Mouse (Mus musculus) forebrain, embryonic 15.5 days (tissue): Measurements from ENCODE around the gene Arhgef28. TPM values are rescaled to one million over a fixed set of nuclear protein-coding genes. Genes with fewer than 3 reads are reported as not detected.
A peak's percentile ranks its signal among the peaks of the same experiment; 100 is the strongest.

Experiments
- ATAC-seq: fragments of 200-750 bp; cut with Nextera tagmentation; replicated peaks from 2 replicates; pipeline ENCODE4 v1.8.0; 2017; ENCODE audit warnings: mild to moderate bottlenecking, moderate TSS enrichment, moderate library complexity
- H3K27ac ChIP-seq: fragments of 300-500 bp; sonication (generic); replicated peaks from 2 replicates; pipeline ENCODE4 v1.5.1; 2015; ENCODE audit warnings: mild to moderate bottlenecking, inconsistent platforms
- H3K27me3 ChIP-seq: fragments of 300-500 bp; sonication (generic); 2 replicates; pipeline ENCODE4 v1.6.1; 2015; ENCODE audit warnings: inconsistent platforms
- H3K36me3 ChIP-seq: fragments of 300-500 bp; sonication (generic); 2 replicates; pipeline ENCODE4 v1.6.1; 2015; ENCODE audit warnings: mild to moderate bottlenecking, inconsistent platforms
- H3K4me1 ChIP-seq: fragments of 300-500 bp; sonication (generic); 2 replicates; pipeline ENCODE4 v1.6.1; 2015; ENCODE audit warnings: inconsistent platforms
- H3K4me2 ChIP-seq: fragments of 300-500 bp; sonication (generic); replicated peaks from 2 replicates; pipeline ENCODE4 v1.6.1; 2015; ENCODE audit warnings: mild to moderate bottlenecking, inconsistent platforms
- H3K4me3 ChIP-seq: fragments of 300-500 bp; sonication (generic); 2 replicates; pipeline ENCODE4 v1.5.1; 2015; ENCODE audit warnings: mild to moderate bottlenecking, inconsistent platforms
- H3K9ac ChIP-seq: fragments of 300-500 bp; sonication (generic); replicated peaks from 2 replicates; pipeline ENCODE4 v1.6.1; 2015; ENCODE audit warnings: mild to moderate bottlenecking, inconsistent platforms
- H3K9me3 ChIP-seq: fragments of 300-500 bp; sonication (generic); 2 replicates; pipeline ENCODE4 v1.6.1; 2016; ENCODE audit warnings: inconsistent platforms
- WGBS: fragments of 180-500 bp; shearing (Covaris S2); methylation state at CpG from one replicate; pipeline ENCODE4 v1.1.7; 2015; ENCODE audit warnings: mixed read lengths; 5-methylcytosine and 5-hydroxymethylcytosine counted together
- polyA plus RNA-seq: library from polyadenylated mRNA; unstranded; fragments of >200 nt; fragmentation: Nextera tagmentation; extraction: Ambion mirVana; gene quantifications from 2 replicates; pipeline ENCODE4 v1.2.1, GENCODE M21; 2015

The Arhgef28 gene
- polyA plus RNA-seq, 1 experiment from 2014 or later = 15.7 TPM

DNA sequence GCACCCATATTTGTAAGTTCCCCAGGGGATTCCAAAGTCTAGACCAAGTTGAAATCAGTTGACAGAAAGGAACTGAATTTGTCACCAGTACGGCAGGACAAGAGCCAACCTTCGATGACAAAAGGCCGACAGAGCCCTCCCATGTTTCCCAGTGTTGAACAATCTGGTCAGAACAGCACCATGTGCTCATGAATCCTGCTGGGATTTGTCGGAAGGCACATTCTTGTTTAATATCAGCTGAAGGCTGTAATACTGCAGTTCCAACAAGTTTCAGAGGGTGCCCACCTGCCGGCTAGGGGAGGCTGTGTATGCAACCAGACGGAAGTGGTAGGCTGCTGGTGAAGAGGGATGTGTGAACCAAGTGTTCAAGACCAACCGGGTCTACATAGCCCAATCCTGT, 3.9 kb upstream of the Arhgef28 start:
- no peaks in the 10 kb centered on the region for H3K36me3 ChIP-seq
- no peaks in the 10 kb centered on the region for H3K9me3 ChIP-seq
- no peak overlapping the region for H3K4me2 ChIP-seq
- H3K4me3 ChIP-seq = no peak overlapping the region
- 86% methylated on average over 7 of the region's 7 CpGs for WGBS
- peaks cover under 1% of the 10 kb centered on the region; the same call in 1 of the 2 replicates for H3K27me3 ChIP-seq
- H3K27ac ChIP-seq = no peak overlapping the region
- peaks cover 7% of the 10 kb centered on the region for H3K4me1 ChIP-seq
- no peak overlapping the region for H3K9ac ChIP-seq
- no peak for ATAC-seq

DNA sequence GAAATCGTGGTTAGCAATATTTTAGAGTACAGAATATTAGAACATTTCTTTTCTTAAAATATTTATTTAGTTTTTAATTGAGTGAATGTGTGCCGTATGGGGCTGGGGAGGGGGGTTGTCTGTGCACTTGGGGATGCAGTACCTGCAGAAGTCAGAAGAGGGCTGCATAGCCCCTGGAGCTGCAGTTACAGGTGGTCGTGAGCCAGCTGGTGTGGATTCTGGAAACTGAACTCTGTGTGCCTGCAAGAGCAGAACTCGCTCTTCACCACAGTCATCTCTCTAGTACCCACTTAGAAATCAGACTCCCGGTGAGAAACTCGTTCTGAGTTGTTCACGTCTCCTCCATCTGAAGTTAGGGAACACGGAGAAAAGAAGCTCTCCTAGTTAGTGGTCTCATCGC, 2.6 kb upstream of the Arhgef28 start:
- H3K4me3 ChIP-seq = no peak overlapping the region
- no peaks in the 10 kb centered on the region for H3K9me3 ChIP-seq
- peaks cover 7% of the 10 kb centered on the region for H3K4me1 ChIP-seq
- no peaks in the 10 kb centered on the region for H3K36me3 ChIP-seq
- 39% methylated on average over 9 of the region's 9 CpGs for WGBS
- H3K27me3 ChIP-seq = peaks cover 2% of the 10 kb centered on the region; the same call in 1 of the 2 replicates
- no peak for ATAC-seq
- H3K9ac ChIP-seq = no peak overlapping the region
- no peak overlapping the region for H3K4me2 ChIP-seq
- no peak overlapping the region for H3K27ac ChIP-seq

DNA sequence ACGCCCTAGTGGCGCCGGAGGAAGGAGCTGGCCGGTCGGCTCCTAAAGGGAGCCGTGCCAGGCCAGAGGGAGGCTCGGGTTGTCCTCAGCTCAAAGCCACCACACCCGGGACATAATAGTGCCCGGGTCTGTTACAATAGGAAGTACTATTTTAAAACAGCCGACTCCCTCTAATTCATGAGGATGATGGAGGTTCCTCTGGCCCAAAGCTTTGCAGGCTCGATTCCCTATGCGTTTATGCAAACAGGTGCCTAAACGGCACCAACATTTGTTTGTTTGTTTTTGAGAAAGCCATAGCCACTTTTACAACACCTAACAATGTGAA, 269 bp upstream of the Arhgef28 start:
- ATAC-seq = no peak; the same call in 1 of the 2 replicates
- peaks cover 7% of the 10 kb centered on the region for H3K4me1 ChIP-seq

DNA sequence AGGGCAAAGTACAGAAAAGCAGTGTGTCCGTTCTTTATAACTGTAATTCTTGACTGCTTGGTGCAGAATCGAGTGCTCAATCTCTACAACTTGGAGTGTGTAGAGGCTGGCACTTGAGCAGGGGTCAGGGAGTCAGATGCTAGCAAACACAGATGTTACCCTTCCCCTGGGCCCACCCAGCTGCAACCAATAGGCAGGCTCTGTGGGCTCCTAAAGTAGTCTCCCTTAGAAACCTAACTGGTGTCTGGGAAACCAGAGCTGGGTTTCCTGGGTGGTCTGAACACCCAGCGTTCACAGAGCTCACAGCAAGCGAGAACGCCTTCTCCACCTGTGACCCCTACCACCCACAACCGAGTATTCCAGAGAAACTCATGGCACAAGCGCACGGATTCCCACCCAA, 1.1 kb downstream of the Arhgef28 start:
- H3K4me3 ChIP-seq = peak overlapping the region; percentile 61; the same call in 1 of the 2 replicates
- H3K4me1 ChIP-seq = peaks cover 7% of the 10 kb centered on the region
- peak overlapping the region; percentile 97 for H3K4me2 ChIP-seq
- peaks cover 2% of the 10 kb centered on the region; the same call in 1 of the 2 replicates for H3K27me3 ChIP-seq
- ATAC-seq = no peak
- no peak overlapping the region for H3K9ac ChIP-seq
- no peaks in the 10 kb centered on the region for H3K9me3 ChIP-seq
- H3K36me3 ChIP-seq = no peaks in the 10 kb centered on the region
- WGBS = 37% methylated on average over 8 of the region's 8 CpGs
- no peak overlapping the region for H3K27ac ChIP-seq

More for the DNA sequence above, 269 bp upstream of the Arhgef28 start:
- 2% methylated on average over 12 of the region's 13 CpGs for WGBS
- Histone ChIP-seq H3K27me3 (peaks cover 2% of the 10 kb centered on the region; the same call in 1 of the 2 replicates), H3K9me3 (no peaks in the 10 kb centered on the region), H3K4me2 (peak overlapping the region; percentile 97), H3K4me3 (peak overlapping the region; percentile 61), H3K27ac (peak overlapping the region; percentile 4; the same call in 1 of the 2 replicates), H3K36me3 (no peaks in the 10 kb centered on the region), H3K9ac (peak overlapping the region; percentile 57)

DNA sequence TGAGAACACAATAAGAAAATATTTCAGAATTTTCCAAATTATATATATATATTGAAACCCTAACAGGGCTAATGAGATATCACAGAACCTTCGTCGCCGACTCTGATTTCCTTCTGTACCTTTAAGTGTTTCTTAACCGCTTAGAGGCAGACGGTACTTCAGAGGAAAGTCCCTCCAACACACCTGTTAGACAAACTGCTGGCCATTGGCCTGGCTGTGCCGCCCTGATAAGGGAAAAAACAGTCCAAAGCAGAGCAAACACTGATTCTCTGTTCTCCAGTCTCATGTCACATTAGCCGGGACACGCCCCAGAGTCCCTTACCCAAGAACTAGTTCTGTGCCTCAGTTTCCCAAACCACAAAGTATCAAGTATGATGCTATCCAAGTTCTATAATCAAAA, 1.9 kb downstream of the Arhgef28 start:
- WGBS = 92% methylated on average over 8 of the region's 8 CpGs
- H3K4me3 ChIP-seq = no peak overlapping the region

DNA sequence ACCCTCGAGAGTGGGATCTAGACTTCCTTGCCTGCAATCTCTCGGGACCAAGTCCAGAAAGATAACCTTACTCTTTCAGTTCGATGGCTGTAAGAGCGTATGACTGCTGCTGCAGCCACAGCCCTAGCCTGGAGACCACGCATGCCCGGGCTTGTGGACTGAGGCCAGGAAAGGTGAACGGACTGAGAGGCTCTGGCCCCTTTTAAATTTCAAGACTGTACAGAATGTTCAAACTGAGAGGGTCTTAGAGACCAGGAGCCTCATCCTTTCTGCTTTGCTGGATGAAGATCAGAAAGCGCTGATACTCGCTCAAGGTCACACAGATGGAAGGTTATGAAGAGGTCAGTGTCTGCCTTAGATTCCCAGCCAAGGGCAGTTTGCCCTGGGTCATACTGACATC, 4.8 kb downstream of the Arhgef28 start:
- H3K4me3 ChIP-seq = no peak overlapping the region
- ATAC-seq = no peak
- H3K4me2 ChIP-seq = no peak overlapping the region
- H3K9me3 ChIP-seq = no peaks in the 10 kb centered on the region
- no peak overlapping the region for H3K9ac ChIP-seq
- no peak overlapping the region for H3K27ac ChIP-seq
- peaks cover 7% of the 10 kb centered on the region for H3K4me1 ChIP-seq
- H3K27me3 ChIP-seq = peaks cover 2% of the 10 kb centered on the region; the same call in 1 of the 2 replicates
- 58% methylated on average over 9 of the region's 9 CpGs for WGBS
- no peaks in the 10 kb centered on the region for H3K36me3 ChIP-seq

More for the DNA sequence above, 1.9 kb downstream of the Arhgef28 start:
- Histone ChIP-seq H3K27me3 (peaks cover 2% of the 10 kb centered on the region; the same call in 1 of the 2 replicates), H3K36me3 (no peaks in the 10 kb centered on the region), H3K27ac (no peak overlapping the region), H3K9ac (no peak overlapping the region), H3K4me1 (peaks cover 7% of the 10 kb centered on the region), H3K4me2 (no peak overlapping the region), H3K9me3 (no peaks in the 10 kb centered on the region)
- no peak for ATAC-seq

DNA sequence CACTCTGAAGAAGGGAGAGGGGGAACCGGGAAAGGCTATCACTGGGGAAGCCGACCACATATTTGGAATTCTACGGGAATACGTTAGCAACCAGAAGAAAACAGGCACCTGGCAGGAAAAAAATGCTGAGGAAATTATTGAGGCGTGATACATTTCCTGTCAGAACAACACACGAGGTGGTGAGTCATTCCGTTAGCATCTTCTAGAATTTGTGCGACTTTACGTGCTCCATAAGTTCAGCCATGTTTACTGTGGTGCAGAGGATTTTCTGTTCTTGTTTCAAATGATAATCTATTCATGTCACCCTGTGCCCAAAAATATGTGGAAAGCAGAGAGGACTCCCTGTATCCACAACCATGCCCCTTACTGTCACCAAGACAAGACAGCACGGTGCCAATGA, 13.6 kb downstream of the Arhgef28 start:
- no peak overlapping the region for H3K27ac ChIP-seq
- H3K4me2 ChIP-seq = no peak overlapping the region
- no peaks in the 10 kb centered on the region for H3K27me3 ChIP-seq
- H3K9ac ChIP-seq = no peak overlapping the region
- WGBS = 77% methylated on average over 10 of the region's 10 CpGs
- no peak overlapping the region for H3K4me3 ChIP-seq
- ATAC-seq = no peak
- H3K9me3 ChIP-seq = no peaks in the 10 kb centered on the region
- H3K4me1 ChIP-seq = no peaks in the 10 kb centered on the region
- H3K36me3 ChIP-seq = no peaks in the 10 kb centered on the region

DNA sequence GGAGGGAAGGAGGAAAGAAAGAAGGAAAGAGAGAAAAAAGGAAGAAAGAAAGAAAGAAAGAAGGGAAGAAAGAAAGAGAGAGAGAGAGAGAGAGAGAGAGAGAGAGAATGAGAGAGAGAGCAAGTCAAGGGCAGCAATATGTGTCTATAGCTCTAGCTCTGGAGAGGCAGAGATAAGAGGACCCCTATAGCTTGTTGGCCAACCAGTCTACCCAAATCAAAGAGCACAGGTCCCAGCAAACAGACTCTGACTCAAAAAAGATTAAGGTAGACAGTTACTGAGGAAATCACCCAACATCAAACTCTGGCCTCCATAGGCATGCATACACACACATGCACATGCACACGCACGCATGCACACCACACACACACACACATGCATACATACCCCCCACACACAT, 17.7 kb downstream of the Arhgef28 start:
- Histone ChIP-seq H3K36me3 (no peaks in the 10 kb centered on the region), H3K9me3 (no peaks in the 10 kb centered on the region), H3K9ac (no peak overlapping the region), H3K4me2 (no peak overlapping the region), H3K4me3 (no peak overlapping the region), H3K27me3 (peaks cover 4% of the 10 kb centered on the region; the same call in 1 of the 2 replicates), H3K27ac (no peak overlapping the region), H3K4me1 (peaks cover 10% of the 10 kb centered on the region)
- no peak for ATAC-seq
- 93% methylated on average over 2 of the region's 2 CpGs for WGBS

DNA sequence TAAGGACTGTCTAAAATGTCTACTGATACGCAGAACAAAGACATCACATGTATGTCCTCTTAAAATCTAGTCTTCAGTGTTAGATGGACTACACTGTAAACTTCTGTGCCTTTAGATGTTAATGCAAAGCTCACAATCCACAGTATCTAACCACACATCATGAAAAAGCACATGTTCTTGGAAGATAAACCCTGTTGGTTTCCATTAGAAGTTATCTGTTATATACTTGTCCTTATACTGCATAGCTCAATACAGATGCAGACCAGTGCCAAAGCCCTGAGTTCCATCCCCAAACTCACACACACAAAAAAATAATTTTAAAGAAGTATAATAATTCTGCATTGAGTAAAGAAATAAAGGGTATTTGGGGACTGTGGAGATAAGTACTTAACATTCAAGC, 18.3 kb downstream of the Arhgef28 start:
- Histone ChIP-seq H3K4me1 (peaks cover 10% of the 10 kb centered on the region), H3K9me3 (no peaks in the 10 kb centered on the region), H3K36me3 (no peaks in the 10 kb centered on the region), H3K4me3 (no peak overlapping the region), H3K9ac (no peak overlapping the region), H3K4me2 (no peak overlapping the region), H3K27me3 (peaks cover 4% of the 10 kb centered on the region; the same call in 1 of the 2 replicates), H3K27ac (no peak overlapping the region)
- no peak for ATAC-seq
- 88% methylated on average over 1 of the region's 1 CpGs for WGBS

DNA sequence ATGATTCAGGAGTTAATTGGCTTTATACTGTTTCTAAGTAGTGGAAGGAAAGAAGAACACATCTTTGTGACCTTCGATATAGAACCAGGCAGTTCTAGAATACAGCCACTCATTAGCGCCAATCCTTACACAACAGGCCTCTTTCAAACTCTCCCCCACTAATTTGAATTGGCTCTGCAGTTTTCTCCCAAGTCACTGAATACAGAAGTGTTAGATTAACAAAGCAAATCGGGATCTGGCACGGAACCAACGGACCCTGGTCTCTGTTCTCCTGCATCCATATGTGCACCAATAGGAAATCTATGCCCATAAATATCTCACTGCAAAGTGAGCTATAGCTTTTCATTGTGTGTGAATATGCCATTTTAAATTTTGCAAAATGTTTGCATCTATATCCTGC, 20.1 kb downstream of the Arhgef28 start:
- Histone ChIP-seq H3K27me3 (peaks cover 4% of the 10 kb centered on the region; the same call in 1 of the 2 replicates), H3K9me3 (no peaks in the 10 kb centered on the region), H3K36me3 (no peaks in the 10 kb centered on the region), H3K27ac (no peak overlapping the region), H3K4me2 (no peak overlapping the region), H3K4me3 (no peak overlapping the region), H3K9ac (no peak overlapping the region), H3K4me1 (peaks cover 13% of the 10 kb centered on the region)
- 14% methylated on average over 5 of the region's 5 CpGs for WGBS
- ATAC-seq = peak; percentile 64; the same call in 1 of the 2 replicates

DNA sequence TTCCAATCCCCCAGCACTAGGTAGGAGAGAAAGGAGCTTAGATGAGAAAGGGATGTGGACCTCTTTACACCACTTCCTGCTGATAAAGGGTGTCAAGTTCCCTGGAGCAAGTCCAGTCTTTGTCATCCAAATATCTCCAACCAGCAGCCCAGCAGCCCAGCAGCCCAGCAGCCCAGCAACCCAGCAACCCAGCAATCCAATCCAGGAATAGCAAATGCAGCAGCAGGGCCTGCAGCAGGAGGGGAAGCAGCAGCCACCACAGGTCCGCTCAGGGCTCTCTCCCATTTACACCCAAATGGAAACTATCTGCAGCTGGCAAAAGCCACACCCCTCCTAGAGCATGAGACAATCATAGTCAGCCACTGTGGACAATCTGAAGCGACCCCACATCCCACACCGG, 21.6 kb downstream of the Arhgef28 start:
- Histone ChIP-seq H3K4me1 (peaks cover 13% of the 10 kb centered on the region), H3K36me3 (no peaks in the 10 kb centered on the region), H3K4me3 (no peak overlapping the region), H3K27me3 (peaks cover 4% of the 10 kb centered on the region; the same call in 1 of the 2 replicates), H3K9me3 (no peaks in the 10 kb centered on the region), H3K27ac (no peak overlapping the region), H3K9ac (no peak overlapping the region), H3K4me2 (no peak overlapping the region)
- WGBS = 42% methylated on average over 3 of the region's 3 CpGs
- ATAC-seq = no peak

DNA sequence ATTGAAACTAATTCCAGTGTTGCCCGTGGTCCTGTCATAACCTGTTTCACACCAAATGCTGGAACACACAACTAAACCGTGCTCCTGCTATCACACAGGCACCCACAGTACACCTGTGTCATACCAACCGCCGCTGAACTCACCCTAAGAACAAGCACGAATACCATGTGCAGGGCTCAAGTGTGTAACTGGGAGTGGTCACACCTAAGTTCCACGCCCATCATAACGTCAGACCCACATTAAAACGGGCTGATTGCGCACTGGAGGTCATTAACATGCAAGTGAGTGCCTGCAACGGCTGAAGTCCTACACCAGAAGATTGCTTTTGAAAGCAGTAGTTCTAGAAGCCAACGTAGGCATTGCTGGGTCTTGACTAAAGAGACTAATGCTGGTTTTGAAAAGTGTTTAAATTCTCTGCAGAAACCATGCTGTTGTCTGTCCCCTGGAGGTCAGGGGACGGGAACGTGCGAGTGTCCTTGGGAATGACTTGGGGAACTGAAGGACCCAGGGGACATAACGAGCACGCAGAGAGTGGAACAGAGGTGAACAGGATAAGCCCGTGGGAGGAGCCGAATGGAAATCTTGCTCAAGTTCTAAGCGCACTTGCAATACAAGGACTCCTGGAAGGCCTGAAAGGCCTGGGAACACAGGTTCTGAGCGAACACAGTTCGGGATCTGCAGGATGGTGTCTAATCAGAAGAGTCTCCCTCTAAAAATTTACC, 22.9 kb downstream of the Arhgef28 start:
- Histone ChIP-seq H3K27ac (no peak overlapping the region), H3K27me3 (peaks cover 4% of the 10 kb centered on the region; the same call in 1 of the 2 replicates), H3K9me3 (no peaks in the 10 kb centered on the region), H3K36me3 (no peaks in the 10 kb centered on the region), H3K4me3 (no peak overlapping the region), H3K9ac (no peak overlapping the region), H3K4me2 (no peak overlapping the region), H3K4me1 (peaks cover 13% of the 10 kb centered on the region)
- WGBS = 80% methylated on average over 21 of the region's 21 CpGs
- ATAC-seq = no peak
